Mouse (Mus musculus): ENCODE results near the gene Fetub. TPM values are rescaled to one million over a fixed set of nuclear protein-coding genes. Genes with fewer than 3 reads are reported as not detected.
"Not testable (repeated sequence)": the region's sequence is repeated elsewhere in the genome, so short reads cannot be mapped to it uniquely, and the experiment has no call there.

The Fetub gene
- total RNA-seq, 2 experiments from 2014 or later: 0.20 to 2.5 TPM

GRCm38 (mm10) chr16:22901326-22901725, 16.8 kb upstream of the Fetub start:
- no peak for DNase-seq (ENCODE audit: low spot score in 2 of 2)

GRCm38 (mm10) chr16:22909290-22909689, 8.8 kb upstream of the Fetub start:
- DNase-seq (ENCODE audit: low spot score in 2 of 2): no peak

GRCm38 (mm10) chr16:22911986-22912385, 6.1 kb upstream of the Fetub start:
- DNase-seq (ENCODE audit: low spot score in 2 of 2): peak in 1 of 2 experiments; percentile 19

GRCm38 (mm10) chr16:22912886-22913285, 5.2 kb upstream of the Fetub start:
- no peak for DNase-seq (ENCODE audit: low spot score in 2 of 2)

- no peak for DNase-seq (ENCODE audit: low spot score in 2 of 2)
Observed at GRCm38 (mm10) chr16:22914276-22914675, 3.9 kb upstream of the Fetub start.

DNA sequence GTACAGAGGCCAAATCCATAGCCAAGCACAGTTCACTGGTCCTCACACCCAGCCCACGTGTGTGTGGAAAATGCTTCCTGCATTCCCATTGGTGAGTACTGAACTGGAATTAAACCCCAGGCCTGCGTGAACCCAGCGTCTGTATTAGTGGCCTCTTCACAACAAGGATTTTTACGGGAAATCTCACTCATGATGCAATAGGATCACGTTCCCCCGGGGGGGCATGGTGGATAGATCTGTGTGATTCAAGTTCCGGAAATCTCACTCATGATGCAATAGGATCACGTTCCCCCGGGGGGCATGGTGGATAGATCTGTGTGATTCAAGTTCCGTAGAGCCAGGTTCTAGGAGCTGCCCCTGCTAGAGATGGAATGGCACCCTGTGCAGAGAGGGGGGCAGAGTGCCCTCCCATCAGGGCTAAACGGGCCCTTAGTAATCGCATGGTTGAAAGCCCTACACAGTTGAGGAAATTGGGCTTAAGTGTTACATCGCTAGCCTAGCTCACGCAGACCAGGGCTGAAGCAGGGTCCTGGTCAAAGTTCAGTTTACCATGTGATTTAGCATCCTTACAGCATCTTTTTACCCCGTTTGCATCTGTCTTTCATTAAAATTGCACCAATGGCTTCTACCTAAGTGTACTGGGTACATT, 654 bp downstream of the Fetub start:
- DNase-seq (ENCODE audit: low spot score in 2 of 2): no peak

DNA sequence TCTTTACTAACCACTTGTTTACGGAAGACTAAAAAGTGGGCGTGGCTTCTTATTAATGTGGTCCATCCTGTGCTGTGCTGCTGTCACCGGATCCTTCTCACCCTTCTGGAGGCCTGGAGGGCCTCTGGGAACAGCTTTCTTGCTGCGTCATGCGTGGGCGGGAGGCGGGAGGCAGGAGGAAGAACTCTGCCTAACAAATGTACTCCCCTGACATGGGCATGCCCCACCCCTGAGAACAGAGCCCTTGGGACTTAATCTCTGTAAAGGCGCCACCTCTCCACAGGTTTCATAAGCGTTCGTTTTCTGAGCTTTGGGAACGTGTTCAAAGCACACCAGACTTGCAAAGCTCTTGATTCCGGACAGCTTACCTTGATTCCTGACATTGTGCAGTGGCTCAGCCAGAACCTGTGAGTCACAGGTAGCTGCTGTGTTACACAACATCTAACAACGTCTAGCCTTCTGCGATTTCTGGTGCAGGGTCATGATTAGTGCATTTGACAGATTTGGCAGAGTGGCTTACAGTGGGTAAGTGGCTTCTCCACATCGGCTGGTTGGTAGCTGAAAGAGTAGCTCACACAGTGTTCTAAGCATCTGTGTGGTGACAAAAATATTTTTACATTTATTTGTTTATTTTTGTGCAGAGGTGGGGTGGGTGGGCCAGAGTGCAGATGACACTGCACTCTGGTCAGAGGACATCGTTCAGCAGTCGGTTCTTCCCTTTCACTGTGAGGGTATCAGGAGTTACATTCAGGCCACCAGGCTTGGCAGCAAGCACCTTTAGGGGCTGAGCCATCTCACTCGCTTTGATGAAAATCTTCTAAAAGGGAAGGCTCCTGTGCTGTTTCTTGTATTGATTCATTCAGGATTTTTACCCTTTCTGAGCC, 2.1 kb downstream of the Fetub start:
- no peak for DNase-seq (ENCODE audit: low spot score in 2 of 2)

DNA sequence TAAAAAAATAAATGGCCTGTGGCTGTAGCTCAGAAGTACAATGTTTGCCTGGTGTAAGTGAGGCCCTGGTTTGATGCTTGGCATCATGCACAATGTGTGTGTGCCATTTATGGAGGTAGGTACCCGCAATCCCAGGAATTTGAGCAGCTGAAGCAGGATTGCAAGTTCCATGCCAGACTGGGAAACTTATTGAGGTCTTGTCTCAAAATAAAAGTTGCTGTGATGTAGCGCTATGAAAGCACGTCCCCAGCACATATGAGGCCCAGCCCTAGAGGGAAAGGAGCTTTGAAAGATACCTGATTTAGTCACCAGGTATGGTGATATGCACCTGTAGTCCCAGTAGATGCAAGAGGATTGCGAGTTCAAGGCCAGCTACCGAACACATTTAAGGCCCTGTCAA, 3.6 kb downstream of the Fetub start:
- DNase-seq (ENCODE audit: low spot score in 2 of 2): no peak

DNA sequence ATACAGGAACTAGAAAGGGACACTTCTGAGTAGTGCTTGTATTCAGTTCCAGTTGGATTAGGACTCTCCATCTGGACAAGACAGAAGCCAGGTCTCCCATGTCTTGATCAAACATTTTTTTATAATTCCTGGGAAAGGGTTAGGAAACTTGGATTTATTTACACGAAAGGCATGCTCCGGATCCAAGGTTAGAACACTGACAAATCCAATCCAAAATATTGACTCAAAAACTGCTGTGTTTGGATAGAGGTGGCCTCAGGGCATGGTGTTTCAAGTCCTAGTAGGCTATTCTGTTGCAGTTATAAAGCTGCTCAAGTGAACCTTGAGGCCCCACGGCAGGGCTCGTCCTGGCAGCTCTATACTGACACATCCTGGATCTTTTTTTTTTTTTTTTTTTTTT, 4.3 kb downstream of the Fetub start:
- DNase-seq (ENCODE audit: low spot score in 2 of 2): no peak

- no peak for DNase-seq (ENCODE audit: low spot score in 2 of 2)
Observed at GRCm38 (mm10) chr16:22929575-22929974, 11.4 kb downstream of the Fetub start.

DNA sequence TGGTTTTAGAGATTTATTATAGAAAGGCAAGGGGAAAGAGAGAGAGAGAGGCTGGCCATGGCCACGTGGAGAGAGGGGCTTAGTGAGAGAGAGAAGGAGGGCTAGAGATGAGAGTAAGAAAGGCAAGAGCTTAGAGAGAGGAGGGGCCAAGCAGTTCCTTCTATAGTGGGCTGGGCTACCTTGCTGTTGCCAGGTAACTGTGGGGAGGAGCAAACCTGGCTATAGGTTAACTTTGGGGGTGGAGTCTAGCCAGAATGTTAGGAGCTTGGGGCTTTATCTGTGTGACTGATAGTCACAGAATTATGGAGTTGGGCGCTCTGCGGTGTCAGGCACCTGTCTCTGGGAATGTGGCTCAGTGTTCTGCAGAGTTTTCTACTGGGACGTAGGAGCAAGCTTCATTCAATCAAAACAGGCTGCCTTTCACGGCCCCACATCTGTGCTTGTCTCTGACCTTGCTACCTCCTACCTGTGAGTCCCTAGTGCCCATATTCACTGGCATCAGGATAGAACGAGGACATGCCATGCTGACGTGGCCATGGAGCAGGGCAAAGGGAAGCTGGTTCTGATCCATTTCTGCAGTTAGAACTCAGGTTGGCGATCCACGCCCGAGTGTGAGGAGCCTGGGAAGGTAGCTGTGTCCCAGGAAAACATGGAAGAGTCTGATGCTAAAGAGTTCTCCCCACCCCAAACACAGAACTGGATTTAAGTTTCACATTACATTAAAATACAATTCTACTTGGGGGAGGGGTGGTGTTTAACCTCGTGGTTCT, 13.5 kb downstream of the Fetub start:
- no peak for DNase-seq (ENCODE audit: low spot score in 2 of 2)

- no peak for DNase-seq (ENCODE audit: low spot score in 2 of 2)
Observed at GRCm38 (mm10) chr16:22937631-22938030, 19.5 kb downstream of the Fetub start.

DNA sequence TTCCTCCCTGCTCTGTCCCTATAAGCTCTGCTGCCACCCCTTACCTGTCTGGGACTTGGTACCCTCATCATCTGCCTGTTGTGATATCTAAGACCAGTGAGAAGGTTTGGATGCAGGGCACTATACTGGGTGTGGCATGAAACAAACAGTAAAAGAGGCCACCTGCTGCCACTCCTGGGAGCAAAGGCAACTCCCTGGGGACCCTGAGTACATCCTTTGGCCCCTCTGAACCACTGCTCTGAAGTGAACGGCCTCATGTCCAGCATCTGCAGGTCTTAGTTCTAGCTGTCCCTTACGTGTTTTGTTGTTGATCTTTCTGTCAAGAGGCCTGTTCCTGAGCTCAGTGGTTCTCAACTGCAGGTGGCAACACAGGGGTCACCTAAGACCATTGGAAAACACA, 20.4 kb downstream of the Fetub start:
- DNase-seq (ENCODE audit: low spot score in 2 of 2): no peak

- no peak for DNase-seq (ENCODE audit: low spot score in 2 of 2)
Observed at GRCm38 (mm10) chr16:22939120-22939695, 21.1 kb downstream of the Fetub start.

GRCm38 (mm10) chr16:22941825-22942476, 23.8 kb downstream of the Fetub start:
- DNase-seq (ENCODE audit: low spot score in 2 of 2): not testable (repeated sequence)

GRCm38 (mm10) chr16:22947371-22947770, 29.2 kb downstream of the Fetub start:
- no peak for DNase-seq (ENCODE audit: low spot score in 2 of 2)

GRCm38 (mm10) chr16:22950840-22951395, 32.8 kb downstream of the Fetub start, which contains the start of gene Hrg:
Gene Hrg, plus strand, starts transcription at chr16:22951072.
- DNase-seq (ENCODE audit: low spot score in 2 of 2): no peak

GRCm38 (mm10) chr16:22953069-22953468, 34.9 kb downstream of the Fetub start:
- peak in 1 of 2 experiments; percentile 3 for DNase-seq (ENCODE audit: low spot score in 2 of 2)

GRCm38 (mm10) chr16:22955397-22956084, 37.4 kb downstream of the Fetub start:
- peak in 1 of 2 experiments; percentile 11 for DNase-seq (ENCODE audit: low spot score in 2 of 2)

DNA sequence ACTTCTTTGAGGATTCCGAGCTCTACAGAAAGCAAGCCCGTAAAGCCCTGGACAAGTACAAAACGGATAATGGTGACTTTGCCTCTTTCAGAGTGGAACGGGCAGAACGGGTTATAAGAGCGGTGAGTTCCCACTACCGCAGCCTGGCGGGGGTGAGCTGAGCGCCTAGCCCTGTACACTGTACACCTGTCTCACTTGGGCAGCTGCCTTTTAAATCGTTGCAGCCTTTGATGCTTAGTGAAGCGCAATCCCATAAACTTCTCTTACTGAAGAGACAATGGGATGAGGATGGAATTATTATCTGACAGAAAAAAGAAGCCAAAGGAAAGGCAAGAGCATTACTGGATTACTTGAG, 37.9 kb downstream of the Fetub start:
- peak in 1 of 2 experiments; percentile 2 for DNase-seq (ENCODE audit: low spot score in 2 of 2)

Measured in gastrocnemius, postnatal 4 days (tissue).